Mouse (Mus musculus) ES-Bruce4 (cell line): ENCODE measurements around the gene Ffar1. TPM values are rescaled to one million over a fixed set of nuclear protein-coding genes. Genes with fewer than 3 reads are reported as not detected.
"Not testable (repeated sequence)": the region's sequence is repeated elsewhere in the genome, so short reads cannot be mapped to it uniquely, and the experiment has no call there.

Source experiments
- H3K27ac ChIP-seq: 2 replicates; pipeline ENCODE4 v1.5.1; 2012; ENCODE audit warnings: low read length, inconsistent platforms; ENCODE audit not compliant: insufficient read depth
- H3K27me3 ChIP-seq: 2 replicates; pipeline ENCODE4 v1.6.1; 2012; ENCODE audit warnings: mild to moderate bottlenecking, low read length, inconsistent platforms; ENCODE audit not compliant: control insufficient read depth, poor library complexity, insufficient read depth, severe bottlenecking
- H3K36me3 ChIP-seq: 2 replicates; pipeline ENCODE4 v1.6.1; 2012; ENCODE audit warnings: inconsistent platforms, mild to moderate bottlenecking, low read length, moderate library complexity; ENCODE audit not compliant: control insufficient read depth, poor library complexity, insufficient read depth, severe bottlenecking
- H3K4me1 ChIP-seq: one replicate; pipeline ENCODE4 v1.8.1; 2011; ENCODE audit warnings: low read length; ENCODE audit not compliant: control insufficient read depth, insufficient read depth
- H3K4me3 ChIP-seq: 2 replicates; pipeline ENCODE4 v1.5.1; 2011; ENCODE audit warnings: low read depth, mild to moderate bottlenecking, low read length
- H3K9ac ChIP-seq: 2 replicates; pipeline ENCODE4 v1.6.1; 2012; ENCODE audit warnings: low read depth, mild to moderate bottlenecking, inconsistent platforms; ENCODE audit not compliant: poor library complexity, severe bottlenecking
- H3K9me3 ChIP-seq: replicated peaks from 2 replicates; pipeline ENCODE4 v1.6.1; 2012; ENCODE audit warnings: mild to moderate bottlenecking, low read length, inconsistent platforms; ENCODE audit not compliant: control insufficient read depth, poor library complexity, insufficient read depth, severe bottlenecking
- CTCF ChIP-seq: IDR thresholded peaks from one replicate; pipeline ENCODE4 v1.8.1; 2011; ENCODE audit warnings: low read depth, low read length
- EP300 ChIP-seq: IDR thresholded peaks from 2 replicates; pipeline ENCODE4 v1.6.1; 2011; ENCODE audit warnings: low read depth, low read length; ENCODE audit not compliant: insufficient read depth
- POLR2A ChIP-seq: IDR thresholded peaks from one replicate; pipeline ENCODE4 v1.8.1; 2011; ENCODE audit warnings: low read length; ENCODE audit not compliant: insufficient read depth
- polyA plus RNA-seq: library from polyadenylated mRNA; stranded (reverse); fragments of >200 nt; gene quantifications from 2 replicates; pipeline ENCODE4 v1.2.4, GENCODE M21; 2011; ENCODE audit warnings: low read depth; ENCODE audit not compliant: missing spikeins, insufficient read depth, insufficient read length

Ffar1 gene
- polyA plus RNA-seq, 1 experiment, result not detected

DNA sequence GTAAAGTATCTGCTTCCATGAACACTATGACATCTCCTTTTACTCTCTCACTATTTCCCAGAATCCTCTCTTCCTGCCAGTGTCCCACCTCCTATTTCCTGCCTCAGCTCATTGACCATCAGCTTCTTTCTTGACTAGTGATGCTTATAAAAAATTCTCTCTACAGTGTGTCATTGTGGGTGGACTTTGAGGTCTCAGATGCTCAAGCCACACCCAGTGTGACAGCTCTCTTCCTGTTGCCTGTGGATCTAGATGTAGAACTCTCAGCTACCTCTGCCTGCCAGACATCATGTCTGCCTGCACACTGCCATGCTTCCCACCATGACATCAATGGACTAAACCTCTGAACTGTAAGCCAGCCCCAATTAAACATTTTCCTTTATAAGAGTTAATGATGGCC is 24.1 kb downstream of the Ffar1 start:
- H3K4me3 ChIP-seq, result no peak overlapping the region
- H3K36me3 ChIP-seq, result no peaks in the 10 kb centered on the region
- H3K9me3 ChIP-seq, result peaks cover 4% of the 10 kb centered on the region; the same call in 1 of the 2 replicates
- H3K27ac ChIP-seq, result no peak overlapping the region
- TF ChIP-seq EP300 (no peak), CTCF (no peak), POLR2A (no peak)
- H3K27me3 ChIP-seq, result no peaks in the 10 kb centered on the region
- H3K9ac ChIP-seq, result no peak overlapping the region
- no peaks in the 10 kb centered on the region for H3K4me1 ChIP-seq

DNA sequence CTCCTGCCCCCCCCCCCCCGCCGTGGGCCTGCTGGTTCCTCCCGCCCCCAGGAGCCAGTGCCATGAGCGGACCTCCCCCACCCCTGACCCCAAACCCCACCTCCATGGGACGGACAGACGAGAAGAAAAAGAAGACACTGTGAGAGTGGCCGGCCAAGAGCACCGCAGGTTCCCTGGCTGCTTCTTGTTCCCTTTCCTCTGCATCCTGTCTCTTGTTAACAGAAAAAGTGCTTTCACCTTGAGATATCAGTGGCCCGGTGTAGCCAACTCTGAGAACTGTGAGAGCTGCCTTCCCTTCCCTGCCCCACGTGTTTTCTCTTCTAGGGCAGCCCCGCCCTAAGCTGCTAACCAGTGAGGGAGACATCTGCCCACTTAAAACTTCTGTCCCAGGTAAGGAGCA is 28.7 kb downstream of the Ffar1 start:
- H3K27ac ChIP-seq, H3K4me1 ChIP-seq, H3K27me3 ChIP-seq, H3K9me3 ChIP-seq, H3K36me3 ChIP-seq: not testable (repeated sequence)
- peak overlapping the region; percentile 53 for H3K9ac ChIP-seq
- peak overlapping the region; percentile 50 for H3K4me3 ChIP-seq

DNA sequence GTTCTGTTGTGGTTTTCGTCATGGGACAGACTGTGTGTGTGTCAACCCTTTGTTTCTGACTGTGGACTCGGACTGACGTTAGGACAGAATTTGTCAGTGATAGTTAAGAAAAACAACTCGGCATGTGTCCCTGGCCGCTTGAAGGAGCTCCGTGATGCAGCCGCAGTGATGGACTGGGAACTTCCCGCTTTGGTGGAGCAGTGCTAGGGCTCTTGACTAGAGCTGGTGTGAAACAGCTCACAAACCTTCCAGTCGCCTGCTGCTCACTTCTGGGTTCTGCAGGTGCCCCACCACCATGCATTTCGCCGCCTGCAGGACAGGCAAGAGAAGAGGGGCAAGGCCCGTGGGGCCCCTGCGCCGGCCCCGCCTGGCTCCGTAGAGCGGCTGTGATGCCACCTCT is 29.1 kb downstream of the Ffar1 start:
- no peaks in the 10 kb centered on the region for H3K36me3 ChIP-seq
- TF ChIP-seq CTCF (no peak), EP300 (no peak), POLR2A (no peak)
- peaks cover 7% of the 10 kb centered on the region for H3K9me3 ChIP-seq
- H3K4me3 ChIP-seq, result peak overlapping the region; percentile 33
- H3K27me3 ChIP-seq, result no peaks in the 10 kb centered on the region
- H3K9ac ChIP-seq, result peak overlapping the region; percentile 53
- peaks cover 4% of the 10 kb centered on the region for H3K4me1 ChIP-seq
- no peak overlapping the region for H3K27ac ChIP-seq

DNA sequence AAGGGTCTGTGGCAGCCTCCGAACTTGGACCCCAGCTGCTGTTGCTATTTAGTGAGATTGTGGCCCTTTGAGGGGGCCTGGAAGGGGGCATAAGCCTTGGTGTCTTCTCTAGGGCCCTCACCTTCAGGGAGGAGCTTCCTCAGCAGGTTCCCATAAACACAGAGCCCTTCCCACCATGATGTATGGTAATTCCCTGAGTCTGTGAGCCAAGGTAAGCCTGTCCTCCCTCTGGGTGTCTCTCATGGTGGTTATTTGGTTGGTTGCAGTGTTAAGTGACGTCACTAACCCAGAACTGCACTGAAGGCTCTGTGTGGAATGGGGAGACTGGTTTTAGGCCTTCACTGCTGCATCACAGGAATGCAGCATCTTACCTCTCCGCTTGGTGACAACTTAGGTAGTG is 31.9 kb downstream of the Ffar1 start:
- Histone ChIP-seq H3K36me3 (no peaks in the 10 kb centered on the region), H3K9ac (no peak overlapping the region), H3K4me3 (no peak overlapping the region), H3K9me3 (peaks cover 3% of the 10 kb centered on the region), H3K4me1 (peaks cover 6% of the 10 kb centered on the region), H3K27ac (peak overlapping the region; percentile 89), H3K27me3 (no peaks in the 10 kb centered on the region)
- TF ChIP-seq CTCF (no peak), POLR2A (no peak), EP300 (no peak)

DNA sequence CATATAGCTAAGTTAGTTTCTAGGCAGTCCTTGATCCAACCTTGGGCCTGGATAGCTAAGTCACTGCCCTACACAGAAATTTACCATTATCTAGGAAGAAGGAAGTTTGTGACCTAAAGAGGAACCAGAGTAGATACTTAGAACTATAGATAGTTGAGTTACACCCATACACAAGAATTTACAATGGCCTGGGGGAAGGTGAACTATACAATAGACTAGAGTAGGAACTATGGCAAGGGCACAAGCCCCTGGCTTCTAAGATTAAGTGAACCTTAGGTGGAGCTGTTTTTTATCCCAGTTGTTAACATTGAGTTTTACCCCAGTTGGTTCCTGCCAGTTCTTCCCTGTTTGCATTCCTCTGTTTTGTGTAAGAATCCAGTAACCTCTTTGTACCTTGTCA is 32.5 kb downstream of the Ffar1 start:
- H3K9me3 ChIP-seq, result not testable (repeated sequence)

DNA sequence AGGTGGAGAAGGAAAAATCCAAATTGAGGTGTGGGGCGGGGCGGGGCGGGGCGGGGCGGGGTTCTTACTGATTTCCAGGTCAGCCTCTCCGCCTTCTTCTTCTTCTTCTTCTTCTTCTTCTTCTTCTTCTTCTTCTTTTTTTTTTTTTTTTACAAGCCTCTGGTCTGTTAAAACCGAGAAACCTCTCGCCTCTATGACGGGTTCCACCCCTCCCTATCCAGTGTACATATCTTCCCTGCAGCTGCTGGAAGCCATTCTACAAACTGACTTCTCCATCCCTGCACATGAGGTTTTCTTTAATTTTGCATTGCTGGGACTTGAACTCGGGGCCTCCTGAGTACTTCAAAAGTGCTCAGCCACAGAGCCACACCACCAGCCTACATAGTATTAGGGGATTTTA is 34.7 kb downstream of the Ffar1 start:
- H3K9me3 ChIP-seq, result peaks cover 3% of the 10 kb centered on the region
- H3K36me3 ChIP-seq, result no peaks in the 10 kb centered on the region
- no peak overlapping the region for H3K9ac ChIP-seq
- H3K27ac ChIP-seq, result no peak overlapping the region
- H3K4me1 ChIP-seq, result peaks cover 6% of the 10 kb centered on the region
- H3K27me3 ChIP-seq, result no peaks in the 10 kb centered on the region
- TF ChIP-seq EP300, result no peak
- no peak for TF ChIP-seq CTCF
- TF ChIP-seq POLR2A, result no peak
- no peak overlapping the region for H3K4me3 ChIP-seq

More for the DNA sequence above, 32.5 kb downstream of the Ffar1 start:
- not testable (repeated sequence) for H3K36me3 ChIP-seq, H3K9ac ChIP-seq, H3K4me1 ChIP-seq, H3K4me3 ChIP-seq, H3K27me3 ChIP-seq
- peak overlapping the region; percentile 89 for H3K27ac ChIP-seq

DNA sequence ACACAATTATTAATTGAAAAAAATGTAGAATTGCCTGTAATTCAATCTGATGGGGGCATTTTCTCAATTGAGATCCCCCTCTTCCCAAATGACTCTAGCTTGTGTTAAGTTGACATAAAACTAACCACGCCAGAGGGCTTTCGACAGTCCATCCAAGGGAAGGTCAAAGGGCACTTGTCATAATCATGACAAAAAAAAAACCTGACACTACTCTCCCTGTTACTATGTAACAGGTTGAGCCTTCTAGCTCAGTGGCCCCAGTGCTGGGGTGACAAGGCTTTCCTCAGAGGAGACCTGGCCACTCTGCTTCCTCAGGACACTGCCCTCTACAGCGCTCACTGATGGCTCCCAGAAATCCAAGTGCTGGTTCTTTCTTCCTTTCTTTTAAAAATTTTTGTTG is 37.1 kb downstream of the Ffar1 start:
- peaks cover 3% of the 10 kb centered on the region for H3K4me1 ChIP-seq
- H3K27me3 ChIP-seq, result no peaks in the 10 kb centered on the region
- no peak overlapping the region for H3K27ac ChIP-seq
- no peaks in the 10 kb centered on the region; the same call in 1 of the 2 replicates for H3K9me3 ChIP-seq
- no peak overlapping the region for H3K4me3 ChIP-seq
- no peak for TF ChIP-seq EP300
- TF ChIP-seq POLR2A, result no peak
- no peak for TF ChIP-seq CTCF
- no peak overlapping the region for H3K9ac ChIP-seq
- H3K36me3 ChIP-seq, result no peaks in the 10 kb centered on the region
